Mouse (Mus musculus): ENCODE measurements around the gene Gm47841.

Gm47841 gene

DNA sequence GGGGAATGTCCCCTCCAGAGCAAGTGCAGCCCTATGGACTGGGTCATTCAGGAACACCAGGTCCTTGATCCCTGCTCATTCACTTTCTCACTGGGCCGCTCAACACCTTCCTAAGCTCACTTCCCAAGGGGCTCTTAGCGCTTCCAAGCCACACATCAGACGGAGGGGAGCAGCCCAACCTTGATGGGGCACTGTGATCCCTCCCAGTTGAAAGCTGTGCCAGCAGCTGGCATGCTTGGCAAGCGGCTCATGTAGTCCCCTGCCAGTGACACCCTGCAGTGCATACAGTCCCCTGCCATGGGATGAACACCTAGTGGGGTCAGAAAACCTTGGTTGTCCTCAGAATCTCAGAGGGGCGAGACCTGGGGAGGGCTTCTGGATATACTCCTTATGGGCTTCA, 26.9 kb upstream of the Gm47841 start:
- in situ Hi-C loops (cut with MboI): no loop called here

GRCm38 (mm10) chr15:101072736-101073135, 25.5 kb upstream of the Gm47841 start:
- in situ Hi-C loops (cut with MboI): no loop called here

- in situ Hi-C loops (cut with MboI): no loop called here
Measured at GRCm38 (mm10) chr15:101070762-101071161, 23.6 kb upstream of the Gm47841 start.

DNA sequence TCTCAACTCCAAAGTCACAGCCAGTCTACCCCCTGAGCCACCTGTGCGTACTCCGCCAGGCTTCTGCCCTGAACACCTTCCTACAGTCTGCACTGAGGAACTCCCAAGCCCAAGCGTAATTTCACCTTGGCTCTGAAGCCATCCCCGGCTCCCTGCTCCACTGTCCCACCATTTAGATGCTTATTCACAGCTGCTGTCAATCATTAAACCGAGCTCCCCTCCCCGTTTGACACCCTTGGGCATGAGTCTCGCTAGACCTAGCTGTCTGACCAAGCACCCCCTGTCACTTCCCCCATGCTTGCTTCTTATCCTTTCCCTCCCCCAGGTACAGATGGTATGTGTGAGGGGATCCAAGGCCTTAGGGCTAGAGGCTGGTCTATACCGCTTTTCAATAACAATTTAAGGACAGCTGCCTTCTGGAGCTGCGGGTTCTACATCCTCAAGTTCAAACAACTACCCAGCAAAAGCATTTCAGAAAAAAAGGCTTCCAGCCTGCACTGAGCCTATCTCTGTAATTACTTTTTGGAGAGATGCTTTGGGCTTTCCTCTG, 22.5 kb upstream of the Gm47841 start:
- in situ Hi-C loops (cut with MboI): no loop called here

DNA sequence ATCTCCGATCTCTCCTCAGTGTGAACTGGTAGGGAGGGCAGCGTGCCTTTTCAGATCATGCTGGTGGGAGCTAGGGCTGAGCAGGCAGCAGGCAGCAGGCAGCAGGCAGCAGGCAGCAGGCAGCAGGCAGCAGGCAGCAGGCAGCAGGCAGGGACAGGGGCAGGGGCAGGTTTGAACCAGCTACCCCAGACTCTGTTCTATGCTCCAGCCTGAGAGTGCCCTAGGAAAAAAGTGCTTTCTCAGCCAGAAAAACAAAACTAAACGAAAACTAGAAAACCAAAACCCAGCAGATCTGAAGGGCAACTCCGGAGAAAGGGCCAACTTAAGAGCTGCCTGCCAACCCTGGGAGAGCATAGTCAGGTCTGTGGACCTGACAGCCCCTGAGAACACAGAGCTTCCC, 21.5 kb upstream of the Gm47841 start:
- in situ Hi-C loops (cut with MboI): no loop called here

GRCm38 (mm10) chr15:101068029-101068428, 20.8 kb upstream of the Gm47841 start:
- in situ Hi-C loops (cut with MboI): no loop called here

- in situ Hi-C loops (cut with MboI): no loop called here
Measured at GRCm38 (mm10) chr15:101066920-101067696, 19.9 kb upstream of the Gm47841 start.

- in situ Hi-C loops (cut with MboI): no loop called here
Measured at GRCm38 (mm10) chr15:101066364-101066847, 19.2 kb upstream of the Gm47841 start.

DNA sequence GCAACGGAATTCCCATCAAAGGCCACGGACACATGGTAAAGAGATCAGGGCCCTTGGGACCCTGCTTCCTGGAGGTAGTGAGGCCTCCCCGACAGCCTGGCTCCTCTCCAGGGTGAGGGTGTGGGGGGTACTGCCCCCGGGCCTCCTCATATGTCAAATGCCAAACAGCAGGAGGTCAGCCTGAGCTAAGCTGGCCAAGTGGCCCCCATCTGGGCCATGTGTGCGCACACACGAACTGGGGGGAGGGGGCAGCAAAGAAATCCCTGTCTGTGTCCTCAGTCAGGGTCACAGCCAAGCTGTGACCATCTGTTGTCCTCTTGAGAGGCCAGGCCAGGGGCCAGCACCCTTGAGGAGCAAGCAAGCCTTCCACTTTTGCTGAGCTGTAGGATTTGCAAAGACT, 17.9 kb upstream of the Gm47841 start:
- in situ Hi-C loops (cut with MboI): no loop called here

- in situ Hi-C loops (cut with MboI): no loop called here
Measured at GRCm38 (mm10) chr15:101060280-101060852, 13.2 kb upstream of the Gm47841 start.

- in situ Hi-C loops (cut with MboI): no loop called here
Measured at GRCm38 (mm10) chr15:101059570-101060279, 12.5 kb upstream of the Gm47841 start.

- in situ Hi-C loops (cut with MboI): no loop called here
Measured at GRCm38 (mm10) chr15:101056225-101056624, 9.0 kb upstream of the Gm47841 start.

- in situ Hi-C loops (cut with MboI): no loop called here
Measured at GRCm38 (mm10) chr15:101054541-101054940, 7.3 kb upstream of the Gm47841 start.

- in situ Hi-C loops (cut with MboI): no loop called here
Measured at GRCm38 (mm10) chr15:101053832-101054459, 6.7 kb upstream of the Gm47841 start.

DNA sequence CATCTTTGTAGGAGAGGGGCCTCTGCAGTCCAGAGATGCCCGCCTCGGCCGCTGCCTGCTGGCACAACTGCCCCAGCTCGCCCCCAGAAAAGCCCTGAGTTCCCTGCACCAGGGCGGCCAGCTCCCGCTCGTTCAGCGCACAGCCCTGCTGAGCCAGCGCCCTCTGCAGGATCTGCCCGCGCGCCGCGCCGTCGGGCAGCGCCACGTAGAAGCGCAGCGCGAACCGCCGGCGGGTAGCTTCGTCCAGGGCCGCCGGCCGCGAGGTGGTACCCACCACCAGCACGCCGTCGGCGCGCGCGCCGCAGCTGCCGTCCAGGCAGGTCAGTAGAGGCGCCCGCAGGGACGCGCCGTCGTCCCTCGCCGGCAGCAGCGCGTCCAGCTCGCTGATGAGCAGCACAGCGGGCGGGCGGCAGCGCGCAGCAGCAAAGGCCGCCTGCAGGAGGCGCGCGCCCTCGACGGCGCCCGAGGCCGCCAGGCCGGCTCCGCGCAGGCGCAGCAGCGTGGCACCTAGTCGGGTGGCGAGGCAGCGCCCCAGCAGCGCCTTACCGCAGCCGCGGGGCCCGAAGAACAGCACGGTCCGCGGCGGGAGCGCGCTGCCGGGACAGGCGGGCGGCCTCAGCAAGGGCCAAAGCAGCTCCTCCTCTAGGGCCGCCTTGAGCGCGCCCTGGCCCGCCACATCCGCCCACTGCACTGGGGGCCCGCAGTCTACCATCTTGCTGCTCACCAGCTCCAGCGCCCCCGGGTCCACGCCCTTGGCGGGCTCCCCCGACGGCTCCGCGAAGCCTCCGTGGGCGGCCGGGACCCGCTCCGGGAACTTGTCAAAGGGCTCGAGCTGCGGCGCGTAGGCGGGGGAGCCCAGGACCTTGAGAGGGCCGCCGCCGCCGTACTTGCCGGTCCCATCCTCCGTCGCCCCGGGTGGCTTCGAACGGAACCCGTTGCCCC, 5.6 kb upstream of the Gm47841 start:
- in situ Hi-C loops (cut with MboI): no loop called here

GRCm38 (mm10) chr15:101051869-101052268, 4.7 kb upstream of the Gm47841 start:
- in situ Hi-C loops (cut with MboI): no loop called here

DNA sequence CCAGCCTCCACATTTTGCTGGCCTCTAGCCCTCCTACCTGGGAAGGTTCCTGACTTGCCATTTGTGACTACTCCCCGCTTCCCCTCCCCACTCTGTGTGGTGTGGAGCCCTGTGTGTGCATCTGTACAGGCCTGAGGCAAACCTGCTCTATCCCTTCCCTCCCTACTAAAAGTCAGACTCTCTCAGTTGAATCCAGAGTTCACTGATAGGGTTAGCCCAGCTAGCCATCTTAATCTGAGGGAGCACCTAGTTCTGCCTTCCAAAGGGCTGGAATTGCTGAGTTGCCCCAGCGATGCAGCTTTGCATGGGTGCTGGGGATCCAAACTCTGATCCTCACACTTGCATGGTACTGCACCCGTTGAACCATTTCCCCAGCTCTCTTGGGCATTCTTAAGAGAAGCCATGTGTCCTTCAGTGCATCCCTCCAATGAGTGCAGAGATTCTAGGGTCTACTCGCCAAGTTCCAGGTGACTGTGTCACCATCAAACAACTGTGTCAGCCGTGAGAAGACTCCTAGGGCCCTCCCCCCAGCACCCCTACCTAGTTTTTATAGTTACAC, 1.2 kb upstream of the Gm47841 start:
- in situ Hi-C loops (cut with MboI): no loop called here

GRCm38 (mm10) chr15:101046527-101047193, 537 bp downstream of the Gm47841 start:
- in situ Hi-C loops (cut with MboI): no loop called here

GRCm38 (mm10) chr15:101046039-101046526, 1.1 kb downstream of the Gm47841 start:
- in situ Hi-C loops (cut with MboI): no loop called here

DNA sequence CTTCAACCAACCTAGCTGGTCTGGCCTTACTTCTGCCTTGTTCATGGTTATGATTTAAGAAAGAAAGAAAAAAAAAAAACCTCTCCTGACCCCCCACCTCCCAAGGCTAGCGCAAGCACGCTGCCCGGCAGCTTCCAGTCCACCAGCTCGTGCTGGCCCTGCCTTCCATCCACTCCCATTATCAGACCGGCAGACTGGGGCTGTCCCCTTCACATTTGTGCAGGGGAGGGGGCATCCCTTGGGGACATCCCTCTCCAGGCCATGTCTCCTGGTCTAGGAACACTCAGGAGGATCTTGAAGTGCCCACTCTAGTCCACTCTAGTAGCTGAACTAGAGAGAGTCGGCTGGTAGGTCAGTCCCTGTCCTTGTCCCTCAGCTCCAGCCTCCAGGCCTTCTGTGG, 2.7 kb downstream of the Gm47841 start:
- in situ Hi-C loops (cut with MboI): no loop called here
